Mouse (Mus musculus): ENCODE measurements around the gene Chaf1a.
"Not testable (repeated sequence)": the region's sequence is repeated elsewhere in the genome, so short reads cannot be mapped to it uniquely, and the experiment has no call there.

Chaf1a gene

GRCm38 (mm10) chr17:56074097-56074826, 34.0 kb downstream of the Chaf1a start:
- in situ Hi-C loops (cut with MboI; ENCODE audit: low pct_unique_long_range_greater_than_20kb in 1 of 2, low sequenced_read_pairs in 2 of 2, unreplicated experiment in 1 of 2), result no loop called here

- in situ Hi-C loops (cut with MboI; ENCODE audit: low pct_unique_long_range_greater_than_20kb in 1 of 2, low sequenced_read_pairs in 2 of 2, unreplicated experiment in 1 of 2), result no loop called here
Observed at GRCm38 (mm10) chr17:56074827-56075208, 34.6 kb downstream of the Chaf1a start, which contains the start of gene Ubxn6. Gene Ubxn6, minus strand, starts transcription at chr17:56075028.

- in situ Hi-C loops (cut with MboI; ENCODE audit: low pct_unique_long_range_greater_than_20kb in 1 of 2, low sequenced_read_pairs in 2 of 2, unreplicated experiment in 1 of 2), result no loop called here
Observed at GRCm38 (mm10) chr17:56077523-56077922, 37.3 kb downstream of the Chaf1a start.

- in situ Hi-C loops (cut with MboI; ENCODE audit: low pct_unique_long_range_greater_than_20kb in 1 of 2, low sequenced_read_pairs in 2 of 2, unreplicated experiment in 1 of 2), result not testable (repeated sequence)
Observed at GRCm38 (mm10) chr17:56078361-56078760, 38.1 kb downstream of the Chaf1a start.

- in situ Hi-C loops (cut with MboI; ENCODE audit: low pct_unique_long_range_greater_than_20kb in 1 of 2, low sequenced_read_pairs in 2 of 2, unreplicated experiment in 1 of 2), result no loop called here
Observed at GRCm38 (mm10) chr17:56078880-56079795, 38.9 kb downstream of the Chaf1a start, which contains the start of gene Hdgfl2. Gene Hdgfl2, plus strand, starts transcription at chr17:56079634.

GRCm38 (mm10) chr17:56079921-56080320, 39.7 kb downstream of the Chaf1a start:
- in situ Hi-C loops (cut with MboI; ENCODE audit: low pct_unique_long_range_greater_than_20kb in 1 of 2, low sequenced_read_pairs in 2 of 2, unreplicated experiment in 1 of 2), result no loop called here

GRCm38 (mm10) chr17:56080781-56081585, 40.7 kb downstream of the Chaf1a start:
- in situ Hi-C loops (cut with MboI; ENCODE audit: low pct_unique_long_range_greater_than_20kb in 1 of 2, low sequenced_read_pairs in 2 of 2, unreplicated experiment in 1 of 2), result no loop called here

- in situ Hi-C loops (cut with MboI; ENCODE audit: low pct_unique_long_range_greater_than_20kb in 1 of 2, low sequenced_read_pairs in 2 of 2, unreplicated experiment in 1 of 2), result no loop called here
Observed at GRCm38 (mm10) chr17:56092312-56092711, 52.1 kb downstream of the Chaf1a start.

- in situ Hi-C loops (cut with MboI; ENCODE audit: low pct_unique_long_range_greater_than_20kb in 1 of 2, low sequenced_read_pairs in 2 of 2, unreplicated experiment in 1 of 2), result no loop called here
Observed at GRCm38 (mm10) chr17:56092794-56093193, 52.6 kb downstream of the Chaf1a start.

- in situ Hi-C loops (cut with MboI; ENCODE audit: low pct_unique_long_range_greater_than_20kb in 1 of 2, low sequenced_read_pairs in 2 of 2, unreplicated experiment in 1 of 2), result no loop called here
Observed at GRCm38 (mm10) chr17:56096883-56097282, 56.6 kb downstream of the Chaf1a start.

- in situ Hi-C loops (cut with MboI; ENCODE audit: low pct_unique_long_range_greater_than_20kb in 1 of 2, low sequenced_read_pairs in 2 of 2, unreplicated experiment in 1 of 2), result no loop called here
Observed at GRCm38 (mm10) chr17:56098180-56098579, 57.9 kb downstream of the Chaf1a start.

- in situ Hi-C loops (cut with MboI; ENCODE audit: low pct_unique_long_range_greater_than_20kb in 1 of 2, low sequenced_read_pairs in 2 of 2, unreplicated experiment in 1 of 2), result no loop called here
Observed at GRCm38 (mm10) chr17:56098711-56099572, 58.7 kb downstream of the Chaf1a start.

GRCm38 (mm10) chr17:56100811-56101210, 60.6 kb downstream of the Chaf1a start:
- in situ Hi-C loops (cut with MboI; ENCODE audit: low pct_unique_long_range_greater_than_20kb in 1 of 2, low sequenced_read_pairs in 2 of 2, unreplicated experiment in 1 of 2), result no loop called here

GRCm38 (mm10) chr17:56102158-56102557, 61.9 kb downstream of the Chaf1a start:
- in situ Hi-C loops (cut with MboI; ENCODE audit: low pct_unique_long_range_greater_than_20kb in 1 of 2, low sequenced_read_pairs in 2 of 2, unreplicated experiment in 1 of 2), result no loop called here

GRCm38 (mm10) chr17:56102927-56103326, 62.7 kb downstream of the Chaf1a start:
- in situ Hi-C loops (cut with MboI; ENCODE audit: low pct_unique_long_range_greater_than_20kb in 1 of 2, low sequenced_read_pairs in 2 of 2, unreplicated experiment in 1 of 2), result no loop called here

GRCm38 (mm10) chr17:56103465-56104285, 63.4 kb downstream of the Chaf1a start:
- in situ Hi-C loops (cut with MboI; ENCODE audit: low pct_unique_long_range_greater_than_20kb in 1 of 2, low sequenced_read_pairs in 2 of 2, unreplicated experiment in 1 of 2), result no loop called here

- in situ Hi-C loops (cut with MboI; ENCODE audit: low pct_unique_long_range_greater_than_20kb in 1 of 2, low sequenced_read_pairs in 2 of 2, unreplicated experiment in 1 of 2), result not testable (repeated sequence)
Observed at GRCm38 (mm10) chr17:56104821-56105220, 64.6 kb downstream of the Chaf1a start.

All from mouse embryonic stem cell (cell line).